Mouse (Mus musculus): ENCODE measurements around the gene Saa2.

DNA sequence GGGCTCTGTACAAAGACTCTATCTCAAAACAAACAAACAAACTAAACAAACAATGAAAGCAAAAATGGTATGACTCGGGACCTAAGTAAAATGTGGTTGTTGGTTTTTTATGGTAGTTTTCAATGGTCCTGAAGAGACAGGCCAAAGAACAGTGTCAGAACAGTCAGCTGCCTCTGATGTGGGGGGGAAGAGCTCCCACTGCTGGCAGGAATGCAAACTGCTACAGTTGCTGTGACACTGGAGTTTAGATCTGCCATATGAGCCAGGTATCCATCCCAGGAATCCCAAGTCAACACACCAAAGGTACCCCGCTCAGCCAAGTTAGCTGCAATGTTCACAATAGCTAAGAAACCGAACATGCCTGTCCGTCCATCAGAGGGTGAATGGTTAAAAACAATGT, 19.1 kb downstream of the Saa2 start:
- TF ChIP-seq POLR2A (IDR thresholded peaks at IDR 0.05; ENCODE audit: control insufficient read depth in 1 of 2, insufficient read depth in 1 of 2, low read depth in 1 of 2, low read length in 2 of 2, poor library complexity in 1 of 2) (no peak), MYC (IDR thresholded peaks at IDR 0.05; ENCODE audit: low read depth, low read length) (no peak), MAZ (IDR thresholded peaks at IDR 0.05; ENCODE audit: low read depth, low read length) (no peak), BHLHE40 (IDR thresholded peaks at IDR 0.05; ENCODE audit: borderline replicate concordance, low read depth, low read length) (no peak), CTCF (IDR thresholded peaks at IDR 0.05 in 2 of 3, conservative IDR thresholded peaks at IDR 0.05 in 1 of 3; ENCODE audit: control insufficient read depth in 1 of 3, insufficient read depth in 1 of 3, low read depth in 2 of 3, low read length in 3 of 3, poor library complexity in 1 of 3, severe bottlenecking in 1 of 3) (peak; percentile 90 to 100 (median 91)), EP300 (IDR thresholded peaks at IDR 0.05; ENCODE audit: low read depth in 1 of 2, low read length in 2 of 2) (no peak), HCFC1 (IDR thresholded peaks at IDR 0.05; ENCODE audit: low read depth, low read length) (no peak), MXI1 (IDR thresholded peaks at IDR 0.05; ENCODE audit: low read depth, low read length) (no peak), USF1 (IDR thresholded peaks at IDR 0.05; ENCODE audit: low read depth, low read length) (no peak), USF2 (IDR thresholded peaks at IDR 0.05; ENCODE audit: borderline replicate concordance in 1 of 2, insufficient read depth in 1 of 2, low read depth in 1 of 2, low read length in 2 of 2) (no peak)

All from MEL (cell line).